Mouse (Mus musculus): ENCODE measurements around the gene Nup62. TPM values are rescaled to one million over a fixed set of nuclear protein-coding genes. Genes with fewer than 3 reads are reported as not detected.

The Nup62 gene
- polyA plus RNA-seq (2015; fragmentation: Nextera tagmentation; extraction: Ambion mirVana): 33.4 and 34.9 TPM in 2 replicates

- ATAC-seq (ENCODE audit: low FRiP score, low TSS enrichment): peak; percentile 94
- Histone ChIP-seq H3K9me3 (ENCODE audit: control insufficient read depth, low read length) (no peaks in the 10 kb centered on the region), H3K36me3 (ENCODE audit: control insufficient read depth, insufficient read depth, low read length) (no peaks in the 10 kb centered on the region), H3K27me3 (ENCODE audit: control insufficient read depth, insufficient read depth, low read length) (no peaks in the 10 kb centered on the region), H3K27ac (replicated peaks) (peak within 1 kb of the TSS; percentile 98), H3K4me1 (replicated peaks; ENCODE audit: control insufficient read depth, insufficient read depth) (peaks cover 16% of the 10 kb centered on the region), H3K4me2 (replicated peaks; ENCODE audit: low read depth) (peak within 1 kb of the TSS; percentile 80), H3K4me3 (ENCODE audit: low read depth, low read length) (peak within 1 kb of the TSS; percentile 82), H3K9ac (ENCODE audit: low read length) (peak within 1 kb of the TSS; percentile 95)
- 0% methylated on average over 60 of the region's 62 CpGs for WGBS
- TF ChIP-seq CTCF (IDR thresholded peaks at IDR 0.05; ENCODE audit: low read depth) (peak; percentile 24; the same call in 1 of the 2 replicates), EP300 (optimal IDR thresholded peaks at IDR 0.05) (no peak)
- peak; percentile 98 for DNase-seq (ENCODE audit: low spot score)
Measured at GRCm38 (mm10) chr7:44815721-44816469, at the start of gene Nup62, which contains the start of gene Il4i1. Gene Nup62 (plus strand): TSS chr7:44816088. Gene Il4i1 (plus strand): TSS chr7:44816387.

GRCm38 (mm10) chr7:44768129-44768528 is 47.8 kb upstream of the Nup62 start:
- no peak for TF ChIP-seq CTCF (IDR thresholded peaks at IDR 0.05; ENCODE audit: low read depth)
- TF ChIP-seq EP300 (optimal IDR thresholded peaks at IDR 0.05): no peak
- no peaks in the 10 kb centered on the region for H3K4me1 ChIP-seq (replicated peaks; ENCODE audit: control insufficient read depth, insufficient read depth)
- H3K36me3 ChIP-seq (ENCODE audit: control insufficient read depth, insufficient read depth, low read length): peaks cover 22% of the 10 kb centered on the region
- no peak overlapping the region for H3K9ac ChIP-seq (ENCODE audit: low read length)
- DNase-seq (ENCODE audit: low spot score) (no peak), ATAC-seq (ENCODE audit: low FRiP score, low TSS enrichment) (no peak)
- no peaks in the 10 kb centered on the region for H3K9me3 ChIP-seq (ENCODE audit: control insufficient read depth, low read length)
- H3K4me3 ChIP-seq (ENCODE audit: low read depth, low read length): no peak overlapping the region
- no peak overlapping the region for H3K4me2 ChIP-seq (replicated peaks; ENCODE audit: low read depth)
- WGBS: 86% methylated on average over 5 of the region's 5 CpGs
- no peaks in the 10 kb centered on the region for H3K27me3 ChIP-seq (ENCODE audit: control insufficient read depth, insufficient read depth, low read length)
- H3K27ac ChIP-seq (replicated peaks): no peak overlapping the region

- peaks cover 22% of the 10 kb centered on the region for H3K36me3 ChIP-seq (ENCODE audit: control insufficient read depth, insufficient read depth, low read length)
- WGBS: 14% methylated on average over 6 of the region's 6 CpGs
- H3K9me3 ChIP-seq (ENCODE audit: control insufficient read depth, low read length): no peaks in the 10 kb centered on the region
- no peak overlapping the region for H3K4me2 ChIP-seq (replicated peaks; ENCODE audit: low read depth)
- H3K4me3 ChIP-seq (ENCODE audit: low read depth, low read length): no peak overlapping the region
- TF ChIP-seq CTCF (IDR thresholded peaks at IDR 0.05; ENCODE audit: low read depth) (peak; percentile 38), EP300 (optimal IDR thresholded peaks at IDR 0.05) (no peak)
- H3K27ac ChIP-seq (replicated peaks): no peak overlapping the region
- no peaks in the 10 kb centered on the region for H3K27me3 ChIP-seq (ENCODE audit: control insufficient read depth, insufficient read depth, low read length)
- H3K9ac ChIP-seq (ENCODE audit: low read length): no peak overlapping the region
- H3K4me1 ChIP-seq (replicated peaks; ENCODE audit: control insufficient read depth, insufficient read depth): no peaks in the 10 kb centered on the region
- DNase-seq (ENCODE audit: low spot score) (peak; percentile 82), ATAC-seq (ENCODE audit: low FRiP score, low TSS enrichment) (no peak)
Measured at GRCm38 (mm10) chr7:44770046-44770578, 45.8 kb upstream of the Nup62 start.

- 89% methylated on average over 8 of the region's 8 CpGs for WGBS
Measured at GRCm38 (mm10) chr7:44772591-44773204, 43.2 kb upstream of the Nup62 start.

GRCm38 (mm10) chr7:44776849-44777498 is 38.9 kb upstream of the Nup62 start:
- H3K9me3 ChIP-seq (ENCODE audit: control insufficient read depth, low read length): no peaks in the 10 kb centered on the region
- H3K27me3 ChIP-seq (ENCODE audit: control insufficient read depth, insufficient read depth, low read length): no peaks in the 10 kb centered on the region
- DNase-seq (ENCODE audit: low spot score) (no peak), ATAC-seq (ENCODE audit: low FRiP score, low TSS enrichment) (no peak)
- no peak overlapping the region for H3K9ac ChIP-seq (ENCODE audit: low read length)
- no peak overlapping the region for H3K4me2 ChIP-seq (replicated peaks; ENCODE audit: low read depth)
- TF ChIP-seq EP300 (optimal IDR thresholded peaks at IDR 0.05) (no peak), CTCF (IDR thresholded peaks at IDR 0.05; ENCODE audit: low read depth) (no peak)
- no peak overlapping the region for H3K4me3 ChIP-seq (ENCODE audit: low read depth, low read length)
- no peak overlapping the region for H3K27ac ChIP-seq (replicated peaks)
- 81% methylated on average over 9 of the region's 9 CpGs for WGBS
- H3K36me3 ChIP-seq (ENCODE audit: control insufficient read depth, insufficient read depth, low read length): peaks cover 12% of the 10 kb centered on the region
- no peaks in the 10 kb centered on the region for H3K4me1 ChIP-seq (replicated peaks; ENCODE audit: control insufficient read depth, insufficient read depth)

More at GRCm38 (mm10) chr7:44772591-44773204, 43.2 kb upstream of the Nup62 start:
- H3K4me1 ChIP-seq (replicated peaks; ENCODE audit: control insufficient read depth, insufficient read depth): no peaks in the 10 kb centered on the region
- DNase-seq (ENCODE audit: low spot score) (no peak), ATAC-seq (ENCODE audit: low FRiP score, low TSS enrichment) (no peak)
- TF ChIP-seq CTCF (IDR thresholded peaks at IDR 0.05; ENCODE audit: low read depth) (no peak), EP300 (optimal IDR thresholded peaks at IDR 0.05) (no peak)
- peaks cover 25% of the 10 kb centered on the region for H3K36me3 ChIP-seq (ENCODE audit: control insufficient read depth, insufficient read depth, low read length)
- no peaks in the 10 kb centered on the region for H3K27me3 ChIP-seq (ENCODE audit: control insufficient read depth, insufficient read depth, low read length)
- no peak overlapping the region for H3K4me2 ChIP-seq (replicated peaks; ENCODE audit: low read depth)
- H3K27ac ChIP-seq (replicated peaks): no peak overlapping the region
- H3K4me3 ChIP-seq (ENCODE audit: low read depth, low read length): no peak overlapping the region
- no peak overlapping the region for H3K9ac ChIP-seq (ENCODE audit: low read length)
- H3K9me3 ChIP-seq (ENCODE audit: control insufficient read depth, low read length): no peaks in the 10 kb centered on the region
